Mouse (Mus musculus) layer of hippocampus, postnatal 10 days (tissue): Measurements from ENCODE around the gene Thap3. TPM values are rescaled to one million over a fixed set of nuclear protein-coding genes. Genes with fewer than 3 reads are reported as not detected.

Experiments used
- DNase-seq, 2 experiments: peaks; one replicate each; pipeline ENCODE4 v3.0.0; 2021; ENCODE audit warnings: low spot score in 2 of 2
- total RNA-seq, 2 experiments: library from RNA; stranded (reverse); gene quantifications; 2 replicates each; pipeline ENCODE4 v1.2.3; 2021

Thap3 gene
- total RNA-seq, 2 experiments from 2014 or later = 22.8 to 34.2 TPM

- DNase-seq = peak; percentile 74 to 76
These were observed 20.6 kb upstream of the Thap3 start for GRCm38 (mm10) chr4:152009076-152010051.

GRCm38 (mm10) chr4:152008622-152009075 is 19.9 kb upstream of the Thap3 start, which contains the start of gene Klhl21:
Gene Klhl21, plus strand, starts transcription at chr4:152008803.
- peak; percentile 86 to 93 for DNase-seq

- DNase-seq = no peak
These were observed 19.3 kb upstream of the Thap3 start for GRCm38 (mm10) chr4:152008148-152008500.

- no peak for DNase-seq
These were observed 18.8 kb upstream of the Thap3 start for GRCm38 (mm10) chr4:152007481-152008147.

- DNase-seq = no peak
These were observed 18.0 kb upstream of the Thap3 start for GRCm38 (mm10) chr4:152006812-152007211.

GRCm38 (mm10) chr4:152006137-152006536 is 17.3 kb upstream of the Thap3 start:
- no peak for DNase-seq

- DNase-seq = no peak
These were observed 13.3 kb upstream of the Thap3 start for GRCm38 (mm10) chr4:152002063-152002462.

GRCm38 (mm10) chr4:152001335-152001734 is 12.5 kb upstream of the Thap3 start:
- DNase-seq = no peak

- no peak for DNase-seq
These were observed 12.1 kb upstream of the Thap3 start for GRCm38 (mm10) chr4:152000906-152001305.

GRCm38 (mm10) chr4:151999481-151999880 is 10.7 kb upstream of the Thap3 start:
- no peak for DNase-seq

- no peak for DNase-seq
These were observed 8.9 kb upstream of the Thap3 start for GRCm38 (mm10) chr4:151997701-151998100.

- DNase-seq = no peak
These were observed 8.1 kb upstream of the Thap3 start for GRCm38 (mm10) chr4:151996951-151997222.

GRCm38 (mm10) chr4:151996173-151996950 is 7.6 kb upstream of the Thap3 start, which contains the start of gene Phf13:
Gene Phf13, minus strand, starts transcription at chr4:151996258.
- peak; percentile 98 for DNase-seq

- DNase-seq = no peak
These were observed 6.8 kb upstream of the Thap3 start for GRCm38 (mm10) chr4:151995371-151996172.

GRCm38 (mm10) chr4:151994228-151995171 is 5.7 kb upstream of the Thap3 start:
- peak in 1 of 2 experiments; percentile 50 for DNase-seq

GRCm38 (mm10) chr4:151993035-151993434 is 4.2 kb upstream of the Thap3 start:
- DNase-seq = no peak

- DNase-seq = no peak
These were observed 3.3 kb upstream of the Thap3 start for GRCm38 (mm10) chr4:151992091-151992490.

- no peak for DNase-seq
These were observed 302 bp upstream of the Thap3 start for GRCm38 (mm10) chr4:151989110-151989488.

GRCm38 (mm10) chr4:151988014-151988341 is 819 bp downstream of the Thap3 start:
- DNase-seq = no peak

GRCm38 (mm10) chr4:151986650-151987049 is 2.1 kb downstream of the Thap3 start:
- DNase-seq = no peak
